ENCODE assay signal across 7 mouse cellular contexts in the genomic region with DNA sequence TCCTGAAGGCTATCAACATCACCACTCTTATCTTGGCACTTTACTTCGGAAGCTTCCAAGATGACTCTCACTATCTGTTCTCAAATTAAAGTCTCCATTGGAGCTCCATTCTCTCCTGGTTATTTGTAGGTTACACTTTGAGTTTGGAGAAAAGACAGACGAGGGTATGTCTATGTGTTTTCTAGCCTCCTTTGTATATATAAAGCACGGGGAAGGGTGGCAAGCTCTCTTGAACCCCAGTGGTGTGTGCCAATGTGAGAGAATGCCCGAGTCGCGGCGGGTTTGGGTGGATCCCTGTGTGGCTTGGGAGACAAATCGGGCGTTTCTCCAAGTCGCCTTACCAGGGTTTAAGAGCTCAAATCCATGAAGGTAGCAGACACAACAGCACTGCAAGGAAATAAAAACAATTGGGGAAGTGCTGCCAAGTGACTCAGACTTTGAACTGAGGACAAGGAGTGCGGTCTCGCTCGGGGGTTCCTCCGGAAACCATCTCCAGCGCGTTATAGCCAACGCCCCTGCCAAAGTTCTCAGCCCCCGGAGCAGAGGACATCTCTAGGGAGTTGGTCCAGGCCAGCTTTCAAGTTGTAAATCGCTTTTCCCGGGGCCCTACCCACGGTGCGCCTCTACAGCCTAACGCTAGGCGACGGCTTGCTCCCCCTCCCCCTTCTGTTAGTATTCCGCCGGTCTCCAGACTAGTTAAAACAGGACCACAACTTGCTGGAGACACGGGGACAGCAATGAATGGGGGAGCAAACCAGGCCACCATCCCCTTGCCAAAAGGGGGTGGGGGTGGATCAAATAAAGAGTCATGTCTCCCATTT. TPM values are rescaled to one million over a fixed set of nuclear protein-coding genes. Genes with fewer than 3 reads are reported as not detected.
DNase-seq lines count a peak whose midpoint lies in the region; ATAC-seq and TF ChIP-seq lines count a peak whose summit lies in the region.

No protein-coding gene starts in this region.

- no peaks in the 10 kb centered on the region for H3K36me3 ChIP-seq in embryonic facial prominence, embryonic 11.5 days (replicated peaks; ENCODE audit: control insufficient read depth, insufficient read depth, low read depth, low read length)
- H3K36me3 ChIP-seq in intestine, postnatal 0 days (ENCODE audit: control insufficient read depth, insufficient read depth): no peaks in the 10 kb centered on the region
- no peaks in the 10 kb centered on the region for H3K36me3 ChIP-seq in limb, embryonic 12.5 days
- H3K36me3 ChIP-seq in midbrain, embryonic 13.5 days: no peaks in the 10 kb centered on the region
- no peaks in the 10 kb centered on the region for H3K36me3 ChIP-seq in stomach, postnatal 0 days (ENCODE audit: control insufficient read depth, insufficient read depth, low read length)

- H3K9ac ChIP-seq in embryonic facial prominence, embryonic 11.5 days (replicated peaks; ENCODE audit: low read length): peak overlapping the region; percentile 60
- H3K9ac ChIP-seq in intestine, postnatal 0 days (ENCODE audit: low read depth, low read length): no peak overlapping the region
- H3K9ac ChIP-seq in limb, embryonic 12.5 days (replicated peaks): peak overlapping the region; percentile 48; the same call in 1 of the 2 replicates
- peak overlapping the region; percentile 84 for H3K9ac ChIP-seq in midbrain, embryonic 13.5 days (replicated peaks)
- H3K9ac ChIP-seq in stomach, postnatal 0 days (ENCODE audit: low read length): peak overlapping the region; percentile 38

- H3K4me1 ChIP-seq in embryonic facial prominence, embryonic 11.5 days (ENCODE audit: control insufficient read depth, insufficient read depth, low read length): no peaks in the 10 kb centered on the region
- H3K4me1 ChIP-seq in intestine, postnatal 0 days (replicated peaks; ENCODE audit: control insufficient read depth, insufficient read depth, low read length): 0 out of 2 replicates have a peak, but pooled peaks cover 5% of the 10 kb centered on the region
- peaks cover 32% of the 10 kb centered on the region for H3K4me1 ChIP-seq in limb, embryonic 12.5 days (replicated peaks)
- peaks cover 66% of the 10 kb centered on the region for H3K4me1 ChIP-seq in midbrain, embryonic 13.5 days (replicated peaks)
- H3K4me1 ChIP-seq in stomach, postnatal 0 days (replicated peaks; ENCODE audit: control insufficient read depth, insufficient read depth): no peaks in the 10 kb centered on the region

- H3K9me3 ChIP-seq in embryonic facial prominence, embryonic 11.5 days (replicated peaks; ENCODE audit: control insufficient read depth, low read length): no peaks in the 10 kb centered on the region
- H3K9me3 ChIP-seq in intestine, postnatal 0 days (ENCODE audit: control insufficient read depth): no peaks in the 10 kb centered on the region
- no peaks in the 10 kb centered on the region for H3K9me3 ChIP-seq in limb, embryonic 12.5 days
- no peaks in the 10 kb centered on the region for H3K9me3 ChIP-seq in midbrain, embryonic 13.5 days
- no peaks in the 10 kb centered on the region for H3K9me3 ChIP-seq in stomach, postnatal 0 days (ENCODE audit: control insufficient read depth, low read length)

- no peaks in the 10 kb centered on the region for H3K27me3 ChIP-seq in embryonic facial prominence, embryonic 11.5 days (ENCODE audit: control insufficient read depth, insufficient read depth, low read length)
- peaks cover 44% of the 10 kb centered on the region for H3K27me3 ChIP-seq in intestine, postnatal 0 days (replicated peaks; ENCODE audit: control insufficient read depth, insufficient read depth, low read length)
- peaks cover 13% of the 10 kb centered on the region for H3K27me3 ChIP-seq in limb, embryonic 12.5 days
- peaks cover 20% of the 10 kb centered on the region for H3K27me3 ChIP-seq in midbrain, embryonic 13.5 days
- no peaks in the 10 kb centered on the region for H3K27me3 ChIP-seq in stomach, postnatal 0 days (ENCODE audit: control insufficient read depth, insufficient read depth, low read length)

- TF ChIP-seq CTCF in intestine, postnatal 0 days (IDR thresholded peaks at IDR 0.05; ENCODE audit: low read depth): no peak
- peak; percentile 33 for TF ChIP-seq CTCF in stomach, postnatal 0 days (IDR thresholded peaks at IDR 0.05; ENCODE audit: low read depth)

- H3K27ac ChIP-seq in embryonic facial prominence, embryonic 11.5 days (replicated peaks; ENCODE audit: low read depth, low read length): no peak overlapping the region
- no peak overlapping the region for H3K27ac ChIP-seq in intestine, postnatal 0 days (ENCODE audit: low read depth, low read length)
- peak overlapping the region; percentile 95 for H3K27ac ChIP-seq in limb, embryonic 12.5 days
- H3K27ac ChIP-seq in midbrain, embryonic 13.5 days: peak overlapping the region; percentile 17; the same call in 1 of the 2 replicates
- H3K27ac ChIP-seq in stomach, postnatal 0 days (replicated peaks): peak overlapping the region; percentile 53

- H3K4me2 ChIP-seq in embryonic facial prominence, embryonic 11.5 days (ENCODE audit: low read depth, low read length): peak overlapping the region; percentile 65
- H3K4me2 ChIP-seq in intestine, postnatal 0 days (replicated peaks; ENCODE audit: low read depth): peak overlapping the region; percentile 94
- peak overlapping the region; percentile 86 for H3K4me2 ChIP-seq in limb, embryonic 12.5 days
- peak overlapping the region; percentile 82 for H3K4me2 ChIP-seq in midbrain, embryonic 13.5 days (replicated peaks)
- peak overlapping the region; percentile 82 for H3K4me2 ChIP-seq in stomach, postnatal 0 days (replicated peaks; ENCODE audit: low read depth)

- DNase-seq in adrenal gland, postnatal 10 days: peak; percentile 51
- peak; percentile 63 for DNase-seq in embryonic facial prominence, embryonic 11.5 days (ENCODE audit: low spot score)
- peak; percentile 79 to 82 for DNase-seq in heart, adult 18-20 months
- peak; percentile 20 for DNase-seq in stomach, postnatal 0 days (ENCODE audit: low spot score)

- WGBS in embryonic facial prominence, embryonic 11.5 days: under 1% methylated on average over 28 of the region's 28 CpGs
- 1% methylated on average over 28 of the region's 28 CpGs for WGBS in intestine, postnatal 0 days
- under 1% methylated on average over 28 of the region's 28 CpGs for WGBS in limb, embryonic 12.5 days
- under 1% methylated on average over 28 of the region's 28 CpGs for WGBS in midbrain, embryonic 13.5 days
- WGBS in stomach, postnatal 0 days: 3% methylated on average over 28 of the region's 28 CpGs

- TF ChIP-seq EP300 in stomach, postnatal 0 days (optimal IDR thresholded peaks at IDR 0.05): no peak

- ATAC-seq in embryonic facial prominence, embryonic 11.5 days (replicated peaks; ENCODE audit: insufficient number of reproducible peaks, low FRiP score, low TSS enrichment, low read depth): no peak; the same call in 1 of the 2 replicates
- ATAC-seq in intestine, postnatal 0 days: no peak
- ATAC-seq in limb, embryonic 12.5 days (ENCODE audit: insufficient number of reproducible peaks, insufficient read depth, low FRiP score, low TSS enrichment, low read depth): no peak
- no peak for ATAC-seq in midbrain, embryonic 13.5 days
- no peak for ATAC-seq in stomach, postnatal 0 days (ENCODE audit: low FRiP score, low TSS enrichment)

- peak overlapping the region; percentile 81 for H3K4me3 ChIP-seq in embryonic facial prominence, embryonic 11.5 days (ENCODE audit: low read depth, low read length)
- H3K4me3 ChIP-seq in intestine, postnatal 0 days (ENCODE audit: low read depth, low read length): peak overlapping the region; percentile 71
- H3K4me3 ChIP-seq in limb, embryonic 12.5 days (replicated peaks): peak overlapping the region; percentile 82
- peak overlapping the region; percentile 83 for H3K4me3 ChIP-seq in midbrain, embryonic 13.5 days (replicated peaks)
- peak overlapping the region; percentile 81 for H3K4me3 ChIP-seq in stomach, postnatal 0 days (ENCODE audit: low read depth, low read length)

RNA-seq across cellular contexts. Expression of gene Flrt2, which starts 1.8 kb away (rescaled TPM):
- 10 to 100 TPM; 14.7 to 17.5 TPM for total RNA-seq in adrenal gland, postnatal 10 days (2021)
- polyA plus RNA-seq in embryonic facial prominence, embryonic 11.5 days (2014; fragmentation: Nextera tagmentation; extraction: Ambion mirVana): 54.7 and 55.6 TPM in 2 replicates
- 1 to 10 TPM; 4.5 to 7.3 TPM for total RNA-seq in heart, adult 18-20 months (2021)
- 2.8 and 3.5 TPM in 2 replicates for polyA plus RNA-seq in intestine, postnatal 0 days (2015; fragmentation: Nextera tagmentation; extraction: Ambion mirVana)
- polyA plus RNA-seq in limb, embryonic 12.5 days (2016; fragmentation: Nextera tagmentation; extraction: Ambion mirVana): 40.4 and 45.2 TPM in 2 replicates
- polyA plus RNA-seq in midbrain, embryonic 13.5 days (2015; fragmentation: Nextera tagmentation; extraction: Ambion mirVana): 17.1 and 22.7 TPM in 2 replicates
- 5.7 and 6.2 TPM in 2 replicates for polyA plus RNA-seq in stomach, postnatal 0 days (2015; fragmentation: Nextera tagmentation; extraction: Ambion mirVana)

Comparison
In these comparisons a context has a peak if more than half of its experiments do, and no peak if none do; other contexts are left out.
1. DNase-seq: peak in every context shown above with its lines; median percentile 80 in heart, adult 18-20 months; 63 in embryonic facial prominence, embryonic 11.5 days; 51 in adrenal gland, postnatal 10 days; 20 in stomach, postnatal 0 days.
2. H3K27ac ChIP-seq: peak in limb, embryonic 12.5 days (single experiment), midbrain, embryonic 13.5 days (single experiment) and stomach, postnatal 0 days (single experiment); none in embryonic facial prominence, embryonic 11.5 days (single experiment) and intestine, postnatal 0 days (single experiment).
3. Peak in every context shown above with its lines, with median percentiles within 50 percentile points of each other: H3K4me2 ChIP-seq and H3K4me3 ChIP-seq.